Mouse (Mus musculus): ENCODE data around the gene Sez6l2.

- TF ChIP-seq CTCF (conservative IDR thresholded peaks at IDR 0.05; ENCODE audit: insufficient read depth, insufficient read length, low read depth, low read length): no peak
- TF ChIP-seq POLR2A (IDR thresholded peaks at IDR 0.05; ENCODE audit: low read depth, low read length): no peak
These were observed 21.3 kb upstream of the Sez6l2 start for GRCm38 (mm10) chr7:126929046-126929445.
